Mouse (Mus musculus) brain, embryonic 14.5 days (tissue): ENCODE results near the gene Cstf3.

Experiments used
- CTCF ChIP-seq: fragments of 200-500 bp; IDR thresholded peaks from 2 replicates; pipeline ENCODE4 v1.5.1; 2012; ENCODE audit warnings: inconsistent platforms, mild to moderate bottlenecking, moderate library complexity, borderline replicate concordance; ENCODE audit not compliant: insufficient read depth, insufficient read length; ENCODE audit errors: extremely low read depth
- POLR2A ChIP-seq: fragments of 200-500 bp; IDR thresholded peaks from 2 replicates; pipeline ENCODE4 v1.6.1; 2012; ENCODE audit warnings: mild to moderate bottlenecking, inconsistent platforms, borderline replicate concordance; ENCODE audit not compliant: poor library complexity, insufficient read depth, insufficient read length, severe bottlenecking; ENCODE audit errors: extremely low read depth

DNA sequence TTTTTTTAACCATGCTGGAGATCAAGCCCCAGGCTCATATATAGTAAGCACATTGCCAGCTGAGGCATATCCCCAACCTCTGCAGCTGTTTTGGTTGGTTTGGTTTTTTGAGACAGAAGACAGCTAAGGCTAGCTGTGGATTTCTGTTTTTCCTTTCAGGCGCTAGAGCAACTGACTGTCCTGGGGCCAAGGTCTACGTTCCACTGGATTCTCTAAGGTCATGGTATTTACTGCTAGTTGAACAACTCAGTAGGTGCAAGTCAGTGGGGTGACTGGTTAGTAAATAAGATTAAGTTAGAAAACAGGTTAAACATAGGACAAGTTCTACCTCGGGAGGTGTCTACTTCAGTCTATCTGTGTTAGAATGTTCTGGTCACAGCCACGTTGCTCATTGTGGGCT lies 94.4 kb downstream of the Cstf3 start:
- TF ChIP-seq CTCF: no peak
- TF ChIP-seq POLR2A: no peak
